Mouse (Mus musculus) bone marrow macrophage, adult 2 months (primary cell): ENCODE measurements around the gene Cysltr1.

Source experiments
- CTCF ChIP-seq: IDR thresholded peaks from 2 replicates; pipeline ENCODE4 v1.5.1; 2012; ENCODE audit warnings: low read depth, mild to moderate bottlenecking, low read length, moderate library complexity
- POLR2A ChIP-seq: IDR thresholded peaks from 2 replicates; pipeline ENCODE4 v1.6.1; 2012; ENCODE audit warnings: mild to moderate bottlenecking, low read depth, low read length, borderline replicate concordance

- TF ChIP-seq CTCF (no peak), POLR2A (no peak)
Measured at GRCm38 (mm10) chrX:106555457-106555856, 48.0 kb downstream of the Cysltr1 start.
